Mouse (Mus musculus): ENCODE results near the gene Klk12. TPM values are rescaled to one million over a fixed set of nuclear protein-coding genes. Genes with fewer than 3 reads are reported as not detected.

The Klk12 gene
- total RNA-seq (2015; ENCODE audit: low replicate concordance) (not detected in 2 replicates), total RNA-seq (2017; ENCODE audit: low replicate concordance) (not detected in 2 replicates)

DNA sequence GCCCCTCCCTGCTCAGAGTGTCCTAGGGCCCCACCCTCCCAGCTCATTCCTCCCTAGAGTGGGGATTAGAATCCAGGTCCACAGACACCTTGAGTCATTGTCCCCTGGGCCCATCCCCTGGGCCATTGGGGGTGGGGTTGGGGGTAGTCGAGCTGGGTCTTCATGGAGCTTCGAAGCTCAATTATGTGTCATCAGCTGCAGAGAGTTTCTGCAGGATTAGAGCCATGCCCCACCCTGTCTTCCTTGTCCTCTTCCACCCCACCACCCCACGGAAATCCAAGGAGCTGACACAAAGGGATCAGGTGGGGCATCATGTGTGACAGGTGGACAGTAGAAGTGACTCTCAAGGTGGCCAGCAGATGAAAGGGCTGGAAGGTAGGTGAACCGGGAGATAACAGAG lies at the start of gene Klk12:
Gene Klk12, plus strand, starts transcription at position 301 of the 400 bp plus-strand sequence.
- no peak for ATAC-seq (replicated peaks; ENCODE audit: low FRiP score, poor library complexity, severe bottlenecking)

DNA sequence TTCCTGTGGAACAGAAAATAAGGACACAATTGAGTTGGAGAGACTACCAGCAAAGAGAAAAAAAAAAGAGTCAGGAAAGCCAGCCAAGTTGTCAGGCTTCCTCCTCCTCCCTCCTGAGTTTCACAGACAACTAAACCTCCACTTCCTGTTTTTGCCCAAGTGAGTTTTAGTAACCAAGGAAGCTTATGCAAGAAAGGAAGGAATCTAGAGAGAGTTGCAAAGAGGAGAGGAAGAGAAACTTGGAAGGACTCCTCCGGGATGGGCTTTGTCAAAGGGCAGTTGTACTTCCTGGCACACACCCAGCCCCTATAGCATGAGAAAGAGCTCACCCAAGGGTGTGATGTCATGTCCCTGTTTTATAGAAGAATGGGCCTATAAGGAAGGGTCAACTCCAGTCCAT lies 20.9 kb upstream of the Klk12 start:
- no peak for ATAC-seq (replicated peaks; ENCODE audit: low FRiP score, poor library complexity, severe bottlenecking)

DNA sequence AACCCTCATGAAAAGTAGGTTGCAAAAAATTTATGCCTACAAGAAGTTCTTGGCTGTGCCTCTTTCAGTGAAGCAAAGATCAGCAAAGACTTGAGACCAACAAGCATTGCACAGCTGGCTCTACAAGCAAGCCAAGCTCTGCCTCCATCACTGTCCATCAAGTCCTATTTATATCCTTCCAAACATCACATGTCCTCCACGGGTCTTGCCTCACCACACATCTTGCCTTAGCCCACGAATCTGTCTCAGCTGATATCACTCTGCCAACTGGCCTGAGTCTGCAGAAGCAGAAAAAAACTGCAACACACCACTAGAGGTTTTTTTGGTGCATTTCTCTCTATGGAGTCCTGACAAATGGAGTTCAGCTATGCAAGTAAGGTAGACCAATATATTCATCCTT lies 15.9 kb upstream of the Klk12 start:
- ATAC-seq (replicated peaks; ENCODE audit: low FRiP score, poor library complexity, severe bottlenecking), result no peak

DNA sequence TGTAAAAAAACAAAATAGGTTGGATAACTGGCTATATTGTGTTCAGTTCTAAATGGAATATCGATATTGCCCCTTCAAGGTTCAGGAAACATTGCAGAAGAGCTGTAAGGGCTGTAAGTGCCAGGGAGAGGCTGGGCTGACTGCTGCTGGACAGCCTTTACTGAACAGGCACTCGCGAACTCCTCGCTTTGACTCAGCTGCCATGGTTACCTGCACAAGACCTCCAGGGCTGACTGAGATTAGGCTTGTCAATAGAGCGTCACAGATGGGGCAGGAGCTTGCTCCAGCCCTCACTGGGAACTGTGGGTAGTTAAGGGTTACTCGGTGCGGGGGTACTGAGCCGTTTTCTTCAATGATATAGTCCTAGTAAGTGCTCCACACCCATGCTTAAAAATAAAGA lies 2.2 kb upstream of the Klk12 start:
- ATAC-seq (replicated peaks; ENCODE audit: low FRiP score, poor library complexity, severe bottlenecking), result no peak

DNA sequence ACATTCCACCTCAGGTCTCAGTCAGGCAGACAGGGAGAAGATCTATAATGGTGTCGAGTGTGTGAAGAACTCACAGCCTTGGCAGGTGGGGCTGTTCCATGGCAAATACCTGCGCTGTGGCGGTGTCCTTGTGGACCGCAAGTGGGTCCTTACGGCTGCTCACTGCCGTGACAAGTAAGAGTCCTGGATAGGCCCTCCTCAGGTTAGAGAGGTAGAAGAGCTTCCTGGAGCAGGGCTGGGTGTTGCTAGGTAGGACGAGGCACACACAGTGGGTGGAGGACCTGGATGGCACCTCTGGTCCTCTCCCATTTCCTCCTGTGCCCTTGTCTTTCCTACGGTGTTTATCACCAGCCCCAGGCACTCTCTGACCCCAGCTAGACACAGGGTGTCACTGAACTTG lies 939 bp downstream of the Klk12 start:
- no peak for ATAC-seq (replicated peaks; ENCODE audit: low FRiP score, poor library complexity, severe bottlenecking)

DNA sequence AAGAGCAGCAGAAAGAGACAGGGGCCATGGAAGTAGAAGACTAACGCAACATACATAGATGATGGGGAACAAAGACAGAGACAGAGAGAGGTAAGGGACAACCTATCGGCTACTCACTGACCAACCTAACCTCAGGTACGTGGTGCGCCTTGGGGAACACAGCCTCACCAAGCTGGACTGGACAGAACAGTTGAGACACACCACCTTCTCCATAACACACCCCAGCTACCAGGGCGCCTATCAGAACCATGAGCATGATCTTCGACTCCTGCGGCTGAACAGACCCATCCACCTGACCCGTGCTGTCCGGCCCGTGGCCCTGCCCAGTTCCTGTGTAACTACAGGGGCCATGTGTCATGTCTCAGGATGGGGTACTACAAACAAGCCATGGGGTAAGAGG lies 2.0 kb downstream of the Klk12 start:
- no peak for ATAC-seq (replicated peaks; ENCODE audit: low FRiP score, poor library complexity, severe bottlenecking)

DNA sequence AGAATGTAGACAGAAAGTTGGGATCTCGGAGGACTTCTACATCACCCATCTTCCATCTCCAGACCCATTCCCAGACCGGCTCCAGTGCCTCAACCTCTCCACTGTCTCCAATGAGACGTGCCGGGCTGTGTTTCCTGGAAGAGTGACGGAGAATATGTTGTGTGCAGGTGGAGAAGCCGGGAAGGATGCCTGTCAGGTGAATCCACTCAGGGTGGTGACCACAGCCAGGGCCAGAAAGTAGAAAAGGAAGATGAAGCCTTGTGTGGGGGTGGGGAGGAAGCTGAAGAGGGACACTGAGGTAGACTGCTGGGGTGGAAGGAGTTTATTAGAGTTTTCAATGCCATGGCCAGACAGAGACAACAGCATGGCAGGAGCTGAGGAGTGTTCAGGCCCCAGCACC lies 3.2 kb downstream of the Klk12 start:
- no peak for ATAC-seq (replicated peaks; ENCODE audit: low FRiP score, poor library complexity, severe bottlenecking)

DNA sequence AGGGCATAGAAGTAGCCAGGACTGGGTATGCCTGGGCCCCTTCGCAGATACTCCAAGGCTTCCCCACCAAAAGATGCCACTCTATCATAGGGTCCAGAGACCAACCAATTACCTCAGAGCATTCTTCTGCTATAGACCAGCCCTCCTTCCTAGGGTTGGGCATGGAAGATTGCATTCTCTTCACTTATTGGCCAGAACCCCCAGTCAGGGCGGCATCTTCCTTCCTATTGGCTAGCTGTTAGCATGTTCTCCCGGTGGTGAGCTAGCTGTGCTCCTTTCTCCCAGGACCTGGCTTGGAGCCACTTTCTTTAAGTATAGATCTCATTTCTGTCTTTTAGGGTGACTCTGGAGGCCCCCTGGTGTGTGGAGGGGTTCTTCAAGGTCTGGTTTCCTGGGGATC lies 4.2 kb downstream of the Klk12 start:
- no peak for ATAC-seq (replicated peaks; ENCODE audit: low FRiP score, poor library complexity, severe bottlenecking)

DNA sequence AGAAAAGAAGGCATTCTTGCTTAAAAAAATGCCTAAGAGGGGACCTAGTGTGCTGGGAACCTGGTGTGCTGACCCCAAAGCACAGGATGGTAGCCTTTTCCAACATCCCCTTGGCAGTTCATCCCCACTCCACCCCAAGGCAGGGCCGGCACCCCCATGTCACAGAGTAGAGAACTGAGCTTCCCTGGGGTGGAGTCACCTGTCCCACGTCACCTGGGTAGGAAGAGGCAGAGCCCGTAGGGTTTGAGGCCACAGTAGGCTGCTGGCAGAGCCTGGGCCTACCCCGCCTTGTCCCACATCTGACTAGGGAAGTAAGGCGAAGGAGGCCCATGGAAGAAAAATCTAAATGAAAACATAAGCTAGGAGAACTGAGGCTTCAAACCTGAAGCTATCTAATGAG lies 5.7 kb downstream of the Klk12 start, which contains the start of gene Klk11:
Gene Klk11, plus strand, starts transcription at position 241 of the 400 bp plus-strand sequence.
- ATAC-seq (replicated peaks; ENCODE audit: low FRiP score, poor library complexity, severe bottlenecking), result no peak

DNA sequence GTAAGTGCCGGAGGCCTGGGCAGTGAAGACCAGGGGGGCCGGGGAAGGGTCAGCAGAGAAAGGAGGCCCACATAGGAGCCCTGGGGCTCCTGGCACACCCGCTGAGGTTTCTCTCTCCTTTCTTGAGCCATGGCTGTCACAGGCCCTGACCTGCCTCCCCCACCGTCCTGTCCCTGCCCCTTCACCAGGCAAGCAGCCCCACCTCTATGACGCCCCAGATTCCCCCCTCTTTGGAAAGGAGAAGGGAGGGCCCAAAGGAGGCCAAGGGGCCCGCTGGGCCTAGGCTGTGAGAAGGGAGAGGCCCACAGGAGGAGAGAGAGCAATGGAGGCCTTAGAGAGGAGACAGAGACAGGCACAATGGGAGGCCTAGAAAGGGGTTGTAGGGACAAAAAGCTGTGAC lies 6.1 kb downstream of the Klk12 start:
- ATAC-seq (replicated peaks; ENCODE audit: low FRiP score, poor library complexity, severe bottlenecking), result no peak

DNA sequence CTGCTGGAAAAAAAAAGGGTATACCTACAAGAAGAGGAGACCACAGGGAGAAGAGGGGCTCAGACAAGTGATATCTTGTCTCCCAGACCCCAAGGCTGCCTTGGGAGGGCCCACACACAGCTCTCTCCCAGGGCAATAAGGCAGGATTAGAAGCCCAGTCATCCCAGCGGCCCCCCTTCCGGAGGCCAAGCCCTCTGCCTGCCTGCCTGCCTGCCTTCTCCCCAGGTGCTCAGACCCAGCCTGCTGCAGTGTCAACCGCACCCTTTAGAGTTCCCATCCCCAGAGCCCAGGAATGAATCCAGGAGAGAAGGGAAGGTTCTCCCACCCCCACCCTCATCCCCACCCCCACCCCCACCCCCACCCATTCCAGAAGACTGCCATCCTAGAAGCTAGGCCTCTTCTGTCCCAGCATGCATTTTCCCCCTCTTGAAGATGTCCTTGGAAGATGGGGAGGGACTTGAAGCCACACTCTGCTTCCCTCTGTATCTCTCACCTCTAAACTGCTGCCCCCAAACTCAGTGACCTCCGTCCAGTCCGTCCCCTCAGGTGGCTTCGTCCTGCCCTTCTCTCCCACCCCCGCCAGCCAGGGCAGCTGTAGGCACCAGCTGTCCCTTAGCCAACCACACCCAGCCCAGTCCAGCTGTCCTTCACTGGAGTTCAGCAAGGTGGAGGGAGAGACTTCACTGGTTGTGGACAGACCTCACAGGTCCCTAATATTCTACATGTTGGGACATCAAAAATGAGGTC lies 6.8 kb downstream of the Klk12 start:
- no peak for ATAC-seq (replicated peaks; ENCODE audit: low FRiP score, poor library complexity, severe bottlenecking)

DNA sequence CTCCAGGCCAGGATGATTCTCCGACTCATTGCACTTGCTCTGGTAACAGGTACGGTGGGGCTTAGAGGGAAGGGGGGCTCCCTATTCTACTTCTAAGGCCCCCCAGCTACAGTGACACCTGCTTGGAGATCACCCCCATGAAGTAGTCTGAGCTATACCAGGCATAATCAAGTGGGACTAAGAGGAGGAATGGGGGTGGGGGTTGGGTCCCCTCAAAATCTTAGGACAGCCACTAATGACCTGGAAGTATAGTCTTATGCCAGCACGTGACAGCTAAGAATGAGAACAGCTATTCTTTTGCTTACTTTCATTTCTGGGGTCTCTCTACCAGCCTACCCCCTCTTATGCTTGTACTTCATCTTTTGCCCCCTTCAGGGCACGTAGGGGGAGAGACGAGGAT lies 7.8 kb downstream of the Klk12 start:
- ATAC-seq (replicated peaks; ENCODE audit: low FRiP score, poor library complexity, severe bottlenecking), result no peak

DNA sequence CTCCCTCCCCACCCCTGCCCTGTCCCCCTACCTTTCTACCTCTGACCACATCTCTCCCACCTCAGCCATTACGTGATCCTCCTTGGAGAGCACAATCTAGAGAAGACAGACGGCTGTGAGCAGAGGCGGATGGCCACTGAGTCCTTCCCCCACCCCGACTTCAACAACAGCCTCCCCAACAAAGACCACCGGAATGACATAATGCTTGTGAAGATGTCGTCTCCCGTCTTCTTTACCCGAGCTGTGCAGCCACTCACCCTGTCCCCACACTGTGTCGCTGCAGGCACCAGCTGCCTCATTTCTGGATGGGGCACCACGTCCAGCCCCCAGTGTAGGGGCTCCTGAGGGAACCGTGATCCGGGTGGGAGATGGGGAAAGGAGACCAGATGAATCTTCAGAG lies 8.7 kb downstream of the Klk12 start:
- ATAC-seq (replicated peaks; ENCODE audit: low FRiP score, poor library complexity, severe bottlenecking), result no peak

DNA sequence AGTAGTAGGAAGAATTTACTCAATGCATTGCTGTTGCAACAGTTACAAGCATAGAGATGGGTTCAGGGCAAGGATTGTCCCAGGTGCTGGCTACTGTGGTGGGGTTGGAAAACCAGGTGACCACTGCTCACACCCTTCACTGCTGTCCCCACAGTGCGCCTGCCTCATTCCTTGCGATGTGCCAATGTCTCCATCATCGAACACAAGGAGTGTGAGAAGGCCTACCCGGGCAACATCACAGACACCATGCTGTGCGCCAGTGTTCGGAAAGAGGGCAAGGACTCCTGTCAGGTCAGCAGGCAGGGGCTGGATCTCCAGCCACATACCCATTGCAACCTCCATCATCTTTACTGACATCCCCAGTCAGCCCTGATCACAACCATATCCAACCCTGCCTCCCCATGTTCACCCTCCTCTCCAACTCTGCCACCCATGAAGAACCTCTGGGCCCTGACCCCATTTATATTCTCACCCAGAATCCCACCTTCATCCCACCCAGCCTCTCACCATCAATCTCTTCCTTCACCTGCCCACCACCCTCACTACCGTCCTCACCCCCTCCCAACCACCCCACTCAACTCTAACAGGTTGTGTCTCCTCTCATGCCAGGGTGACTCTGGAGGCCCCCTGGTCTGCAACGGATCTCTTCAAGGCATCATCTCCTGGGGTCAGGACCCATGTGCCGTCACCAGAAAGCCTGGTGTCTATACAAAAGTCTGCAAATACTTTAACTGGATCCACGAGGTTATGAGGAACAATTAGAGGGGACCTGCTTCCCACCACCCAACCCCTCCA lies 9.7 kb downstream of the Klk12 start:
- ATAC-seq (replicated peaks; ENCODE audit: low FRiP score, poor library complexity, severe bottlenecking), result no peak

DNA sequence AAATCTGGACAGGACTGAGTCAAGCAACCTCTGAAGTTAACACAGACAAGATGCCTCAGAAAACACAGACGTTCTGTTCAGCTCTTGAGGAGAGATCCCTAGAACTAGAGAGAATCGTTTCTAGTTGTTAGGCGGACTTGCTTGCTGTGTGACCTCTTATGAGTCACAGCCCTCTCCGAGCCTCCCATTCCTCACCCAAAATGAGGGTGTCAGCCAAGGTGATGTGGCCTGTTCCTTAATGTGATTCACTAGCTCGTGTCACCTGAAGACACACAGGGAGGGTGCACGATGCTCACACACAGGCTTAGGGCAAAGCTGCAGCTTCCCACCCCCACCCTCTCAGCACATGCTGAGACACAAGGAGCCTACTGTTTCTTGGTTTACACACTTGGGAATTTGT lies 11.5 kb downstream of the Klk12 start:
- ATAC-seq (replicated peaks; ENCODE audit: low FRiP score, poor library complexity, severe bottlenecking), result no peak

DNA sequence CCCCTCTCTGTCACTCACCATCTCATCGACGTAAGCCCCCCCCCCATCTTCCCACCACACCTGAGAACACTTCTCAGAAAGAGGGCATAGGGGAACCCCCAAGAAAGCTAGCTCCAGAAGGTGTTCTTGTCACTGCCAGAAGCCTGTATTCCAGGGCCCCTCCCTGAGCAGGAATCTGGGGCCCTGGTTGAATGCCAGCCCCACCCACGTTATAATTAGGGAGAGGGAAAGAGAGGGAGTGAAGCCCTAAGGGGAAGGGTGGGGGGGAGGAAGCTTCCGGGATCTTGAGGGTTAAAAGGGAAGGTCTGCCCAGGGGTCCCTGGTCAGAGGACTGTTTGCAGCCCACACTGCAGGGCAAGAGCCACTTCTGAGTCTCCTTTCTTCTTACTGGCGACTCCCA lies 12.0 kb downstream of the Klk12 start, which contains the start of gene Klk10:
Gene Klk10, plus strand, starts transcription at position 290 of the 400 bp plus-strand sequence.
- no peak for ATAC-seq (replicated peaks; ENCODE audit: low FRiP score, poor library complexity, severe bottlenecking)

DNA sequence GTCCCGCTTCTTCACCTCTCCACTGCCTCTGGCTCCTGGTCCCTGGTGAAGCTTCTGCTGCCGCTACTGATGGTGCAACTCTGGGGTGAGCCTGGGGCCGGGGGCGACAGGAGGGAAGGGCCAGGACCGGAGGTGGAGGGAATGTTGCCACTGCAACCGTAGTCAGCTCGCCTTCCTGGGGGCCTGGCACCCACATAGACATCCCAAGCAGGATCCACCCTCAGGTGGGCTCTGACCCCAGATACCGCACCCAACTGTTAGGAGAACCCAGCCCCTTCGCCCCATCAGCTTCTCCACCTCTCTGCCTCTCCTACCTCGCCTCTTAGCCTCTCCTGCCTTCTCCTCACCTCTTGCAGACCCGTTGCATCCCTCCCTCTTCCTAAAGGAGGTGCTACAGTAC lies 12.8 kb downstream of the Klk12 start:
- ATAC-seq (replicated peaks; ENCODE audit: low FRiP score, poor library complexity, severe bottlenecking), result no peak

DNA sequence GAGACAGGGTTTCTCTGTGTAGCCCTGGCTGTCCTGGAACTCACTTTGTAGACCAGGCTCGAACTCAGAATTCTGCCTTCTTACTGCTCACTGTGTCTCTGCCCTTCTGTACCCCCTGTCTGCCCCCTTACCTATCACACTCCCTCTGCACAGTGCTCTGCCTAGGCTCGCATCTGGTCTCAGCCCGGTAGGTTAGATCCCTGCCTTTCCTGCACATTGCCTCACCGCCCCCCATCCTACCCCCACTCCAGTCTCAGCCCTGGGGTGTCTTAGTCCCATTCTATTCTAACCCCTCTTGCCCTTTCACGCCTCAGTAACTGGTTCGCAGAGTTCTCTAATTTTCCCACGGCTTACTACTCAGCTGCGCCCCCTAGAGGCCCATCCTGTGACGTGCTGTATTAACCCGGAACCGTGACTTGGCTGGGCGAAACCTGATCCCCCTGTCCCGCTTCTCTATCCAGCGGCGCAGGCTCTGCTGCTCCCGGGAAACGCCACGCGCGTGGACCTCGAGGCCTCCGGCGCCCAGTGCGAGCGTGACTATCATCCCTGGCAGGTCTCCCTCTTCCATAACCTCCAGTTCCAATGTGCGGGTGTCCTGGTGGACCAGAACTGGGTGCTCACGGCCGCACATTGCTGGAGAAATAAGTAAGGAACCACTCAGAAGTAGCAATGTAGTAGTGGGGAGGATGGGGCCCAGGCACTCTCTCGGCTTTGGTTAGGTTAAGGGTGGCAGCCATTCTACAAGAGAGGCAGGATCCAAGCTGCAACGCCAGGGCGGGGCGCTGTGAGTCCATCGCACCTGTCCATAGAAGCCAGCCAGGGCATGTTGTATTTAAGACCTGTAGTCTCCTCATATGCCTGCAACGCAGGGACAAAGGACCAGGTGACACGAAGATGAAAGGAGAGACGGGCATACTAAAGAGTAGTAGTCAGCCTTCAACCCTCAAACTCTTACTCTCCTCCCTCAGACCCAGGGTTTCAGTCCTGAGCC lies 13.9 kb downstream of the Klk12 start:
- ATAC-seq (replicated peaks; ENCODE audit: low FRiP score, poor library complexity, severe bottlenecking), result no peak

DNA sequence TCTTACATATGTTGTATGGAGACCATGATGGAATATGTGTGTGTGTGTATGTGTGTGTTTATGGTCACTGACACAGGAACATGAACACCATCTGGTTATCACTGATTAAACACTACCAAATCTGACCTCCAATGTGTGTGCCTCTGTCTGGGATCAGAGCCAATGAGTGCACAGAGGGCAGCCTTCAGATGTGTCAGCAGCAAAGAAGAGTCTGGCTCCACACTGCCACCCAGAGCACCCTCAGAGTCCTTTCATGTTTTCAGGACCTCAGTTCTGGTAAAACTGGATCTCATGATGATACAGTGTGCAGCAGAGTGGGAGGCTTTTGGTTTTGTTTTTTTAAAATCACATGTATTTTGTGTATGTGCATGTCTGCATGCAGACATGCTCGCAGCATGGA lies 16.6 kb downstream of the Klk12 start:
- no peak for ATAC-seq (replicated peaks; ENCODE audit: low FRiP score, poor library complexity, severe bottlenecking)

DNA sequence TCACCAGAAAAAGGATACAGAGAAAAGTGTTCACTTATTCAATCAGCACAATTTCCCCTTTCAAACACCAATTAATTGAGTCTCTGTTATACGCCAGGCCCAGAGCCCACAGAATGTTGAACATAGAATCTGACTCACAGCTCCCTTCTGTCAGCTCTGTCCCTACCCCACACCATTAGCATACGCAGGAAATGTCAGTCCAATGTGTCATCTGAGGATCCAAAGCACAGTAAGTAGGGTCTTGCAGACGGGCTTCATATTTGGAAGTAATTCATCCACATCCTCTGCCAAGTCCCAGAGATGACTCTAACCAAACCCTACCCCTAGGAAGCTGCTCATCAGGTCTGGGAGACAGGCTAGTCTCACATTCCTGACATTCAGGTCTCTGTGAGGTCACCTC lies 19.4 kb downstream of the Klk12 start:
- no peak for ATAC-seq (replicated peaks; ENCODE audit: low FRiP score, poor library complexity, severe bottlenecking)
